Mouse (Mus musculus): ENCODE data around the gene Taldo1.

Taldo1 gene

DNA sequence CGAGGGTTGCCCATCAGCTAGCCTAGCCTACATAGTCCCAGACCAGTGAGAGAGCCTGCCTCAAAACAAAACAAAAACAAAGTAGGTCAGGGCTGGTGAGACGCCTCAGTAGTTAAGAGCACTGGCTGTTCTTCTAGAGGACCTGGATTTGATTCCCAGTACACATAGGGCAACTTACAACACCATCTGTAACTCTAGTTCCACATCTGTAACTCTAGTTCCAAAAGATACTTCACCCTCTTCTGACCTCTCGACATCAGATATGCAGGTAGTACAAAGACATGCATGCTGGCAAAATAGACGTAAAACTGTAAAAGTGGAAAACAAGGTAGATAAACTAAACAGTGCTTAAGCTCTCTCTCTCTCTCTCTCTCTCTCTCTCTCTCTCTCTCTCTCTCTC lies 31.8 kb downstream of the Taldo1 start:
- DNase-seq (ENCODE audit: low spot score in 2 of 2) = no peak

DNA sequence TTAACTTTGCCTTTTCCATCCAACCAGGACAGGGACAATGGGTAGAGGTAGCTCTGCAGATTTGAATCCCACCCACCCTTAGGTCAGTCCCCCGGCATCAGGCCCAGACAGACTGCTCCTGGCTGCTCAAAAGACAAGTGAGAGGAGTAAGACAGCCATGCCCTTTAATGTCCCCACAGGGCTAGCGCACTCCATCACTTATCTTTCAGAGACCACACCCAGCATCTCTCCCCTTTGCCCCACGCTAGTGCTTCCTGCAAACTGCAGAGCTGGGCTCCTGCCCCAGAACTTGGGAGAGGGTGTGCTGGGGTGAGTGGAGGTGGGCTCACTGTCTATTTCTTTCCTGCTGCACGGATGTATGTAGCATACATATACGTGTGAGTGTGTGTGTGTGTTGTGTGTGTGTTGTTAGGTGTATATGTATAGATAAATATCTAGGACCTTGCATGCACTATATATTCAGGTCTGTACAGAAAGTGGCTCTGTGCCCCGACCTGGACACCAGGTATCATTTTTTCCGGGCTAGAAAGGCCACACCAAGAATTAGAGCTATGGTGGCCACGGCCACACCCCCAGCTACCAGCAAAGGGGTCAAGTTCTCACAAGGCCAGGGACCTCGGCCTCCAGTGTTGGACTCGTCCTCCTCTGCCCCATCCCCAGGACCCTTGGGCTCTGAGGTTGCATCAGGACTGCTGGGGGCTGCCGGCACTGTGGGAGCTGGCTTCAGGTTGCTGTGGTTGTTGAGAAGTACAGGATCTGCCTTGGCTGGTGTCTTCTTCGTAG lies 35.1 kb downstream of the Taldo1 start:
- DNase-seq (ENCODE audit: low spot score in 2 of 2) = peak in 1 of 2 experiments; percentile 8

DNA sequence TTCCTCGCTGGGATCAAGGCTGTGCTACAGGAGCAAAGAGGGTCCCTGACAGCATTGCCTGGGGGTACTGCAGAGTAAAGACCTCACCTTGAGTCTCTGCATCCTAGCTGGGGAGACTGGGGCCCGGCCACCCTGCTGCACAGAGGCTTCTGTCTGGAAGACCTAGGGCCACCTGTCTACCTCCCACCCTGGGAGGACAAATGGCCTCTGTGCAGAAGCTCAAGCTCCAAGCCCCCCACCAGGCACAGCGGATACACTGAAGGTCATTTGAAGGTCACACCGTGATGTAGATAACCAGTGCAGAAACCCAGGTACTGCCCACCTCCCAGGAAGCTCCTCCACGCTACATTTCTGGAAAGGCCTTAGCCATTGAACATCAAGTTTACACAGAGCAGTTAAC lies 36.7 kb downstream of the Taldo1 start:
- DNase-seq (ENCODE audit: low spot score in 2 of 2) = no peak

DNA sequence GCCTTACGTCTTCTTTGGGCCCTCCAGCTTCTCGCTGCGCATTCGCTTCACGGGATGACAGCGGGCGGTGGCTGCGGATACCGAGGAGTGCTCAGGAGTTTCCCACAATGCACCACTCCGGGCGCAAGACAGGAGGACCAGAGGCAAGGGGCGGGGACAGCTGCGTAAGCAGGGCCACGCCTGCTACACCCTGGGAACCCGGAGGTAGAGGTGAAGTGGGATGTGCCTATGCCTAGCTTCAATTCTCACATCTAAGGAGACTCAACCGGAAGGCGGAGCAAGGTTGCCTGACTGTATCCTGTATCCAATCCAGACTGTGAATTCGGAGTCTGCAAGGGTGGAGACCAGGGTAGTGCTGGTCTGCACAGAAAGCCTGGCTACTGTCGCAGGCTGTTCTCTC lies 37.3 kb downstream of the Taldo1 start, which contains the start of gene Cend1:
Cend1 (minus strand) TSS at position 182 of the 400 bp plus-strand sequence.
- DNase-seq (ENCODE audit: low spot score in 2 of 2) = no peak

DNA sequence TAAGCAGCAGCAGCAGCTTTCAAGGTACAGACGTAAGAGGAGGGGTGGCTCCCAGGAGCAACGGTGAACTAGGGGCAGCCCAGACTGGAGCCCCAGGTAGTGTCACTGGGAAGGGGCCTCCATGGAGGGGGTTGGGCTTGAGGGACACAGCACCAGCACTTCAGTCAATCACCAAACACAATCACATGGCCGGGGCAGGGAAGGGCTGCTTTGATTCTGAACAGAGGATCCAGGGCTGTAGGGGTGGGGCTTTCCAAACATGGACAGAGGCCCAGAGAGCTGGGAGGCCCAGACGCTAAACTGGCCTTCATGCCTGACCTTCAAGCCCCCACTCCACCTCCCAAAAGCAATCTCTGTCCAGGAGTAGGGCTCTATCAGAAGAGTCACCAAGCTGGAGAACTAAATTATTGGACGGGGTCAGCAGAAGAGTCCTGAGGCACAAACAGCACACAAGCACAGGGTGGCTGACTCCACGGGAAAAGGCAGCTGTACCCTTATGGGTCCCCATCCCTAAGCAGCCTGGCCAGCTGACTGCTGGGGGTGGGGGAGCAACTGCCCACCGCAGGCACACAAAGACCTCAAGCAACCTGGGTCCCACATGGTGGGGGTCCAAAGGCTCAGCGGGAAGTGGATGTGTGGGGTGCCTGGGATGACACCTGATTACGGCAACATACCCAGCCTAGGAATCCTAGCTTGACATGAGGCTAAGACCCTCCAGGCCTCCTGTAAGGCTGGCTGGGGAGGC lies 38.0 kb downstream of the Taldo1 start:
- peak; percentile 5 to 15 for DNase-seq (ENCODE audit: low spot score in 2 of 2)

DNA sequence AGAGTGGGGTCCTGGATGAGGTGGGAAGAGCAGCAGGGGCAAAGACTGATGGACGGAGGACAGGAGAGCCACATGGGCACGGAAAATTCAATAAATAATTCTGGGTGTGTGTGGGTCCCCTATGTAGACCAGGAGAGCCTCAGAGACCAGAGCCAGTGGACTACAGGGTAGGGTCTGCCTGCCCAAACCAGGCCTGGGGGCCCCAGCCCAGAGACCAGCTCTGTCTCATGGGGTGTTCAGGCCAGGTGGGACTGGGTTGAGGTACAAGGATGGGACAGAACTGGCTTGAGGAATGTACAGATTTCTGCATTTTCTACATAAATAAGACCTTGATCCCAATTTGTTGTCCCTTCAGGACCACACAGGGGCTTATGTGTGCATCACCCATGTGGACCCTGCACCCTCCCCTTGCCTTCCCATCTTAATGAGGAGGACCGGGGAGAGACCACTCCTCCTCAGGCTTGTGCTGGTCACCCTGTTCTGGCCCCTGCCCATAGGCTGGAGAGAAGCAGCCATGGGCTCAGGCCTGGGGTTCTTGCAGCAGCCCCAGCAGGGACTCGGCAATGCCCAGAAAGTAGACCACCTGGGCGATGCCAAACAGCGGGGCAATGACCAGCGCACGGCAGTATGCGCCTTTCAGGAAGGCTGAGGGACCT lies 38.7 kb downstream of the Taldo1 start:
- peak in 1 of 2 experiments; percentile 13 for DNase-seq (ENCODE audit: low spot score in 2 of 2)

DNA sequence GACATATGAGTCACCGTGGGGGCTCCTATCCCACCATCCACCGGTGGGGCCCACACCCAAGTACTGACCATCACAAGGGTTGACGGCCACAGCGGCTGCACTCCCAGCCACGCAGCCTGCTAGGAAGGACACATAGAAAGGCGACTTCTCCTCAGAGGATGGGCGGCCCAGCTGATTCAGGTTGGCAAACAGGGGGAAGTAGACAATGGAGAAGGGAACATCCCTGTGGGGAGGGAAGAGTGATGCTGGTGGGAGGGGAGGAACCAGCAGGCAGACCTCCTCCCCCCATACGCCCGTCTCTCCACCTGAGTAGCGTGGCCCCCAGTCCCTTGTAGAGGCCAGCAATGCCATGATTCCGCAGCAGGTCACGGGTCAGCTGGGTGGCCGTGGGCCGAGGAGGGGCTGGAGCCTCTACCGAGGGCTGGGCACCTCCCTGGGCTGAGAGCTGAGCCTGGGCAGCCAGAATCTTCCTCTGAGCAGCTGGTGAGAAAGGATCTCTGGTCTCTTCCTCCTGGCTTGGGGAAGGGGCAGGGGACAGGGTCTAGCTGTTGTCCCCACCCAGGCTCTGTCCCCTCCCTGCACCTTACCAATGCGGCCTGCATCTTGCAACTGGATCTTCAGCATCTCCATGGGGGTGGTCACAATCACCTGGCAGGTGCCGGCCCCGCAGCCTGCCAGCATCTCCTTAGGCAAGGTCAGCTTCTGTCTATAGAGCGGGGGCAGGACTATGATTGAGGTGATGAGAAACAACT lies 39.6 kb downstream of the Taldo1 start:
- DNase-seq (ENCODE audit: low spot score in 2 of 2) = peak in 1 of 2 experiments; percentile 15

DNA sequence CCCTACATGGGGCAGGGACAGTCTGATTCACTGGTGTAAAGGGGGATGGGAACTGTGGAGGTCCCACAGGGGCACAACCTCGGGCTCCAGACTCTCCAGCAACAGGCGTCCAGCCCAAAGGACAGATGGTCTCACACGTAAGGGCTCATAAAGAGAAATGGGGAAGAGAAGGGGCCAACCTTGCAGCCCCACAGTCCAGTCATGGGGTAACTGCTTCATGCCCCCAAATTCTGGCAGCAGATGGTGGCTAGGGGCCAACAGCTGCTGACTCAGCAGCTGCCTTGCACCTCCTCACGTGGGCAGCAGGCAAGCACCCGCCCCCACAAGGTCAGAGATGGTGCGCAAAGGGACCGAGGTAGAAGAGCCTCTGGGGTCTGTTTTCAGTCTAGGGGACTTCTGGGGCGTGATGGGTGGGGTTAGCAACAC lies 40.2 kb downstream of the Taldo1 start:
- DNase-seq (ENCODE audit: low spot score in 2 of 2) = peak in 1 of 2 experiments; percentile 38

DNA sequence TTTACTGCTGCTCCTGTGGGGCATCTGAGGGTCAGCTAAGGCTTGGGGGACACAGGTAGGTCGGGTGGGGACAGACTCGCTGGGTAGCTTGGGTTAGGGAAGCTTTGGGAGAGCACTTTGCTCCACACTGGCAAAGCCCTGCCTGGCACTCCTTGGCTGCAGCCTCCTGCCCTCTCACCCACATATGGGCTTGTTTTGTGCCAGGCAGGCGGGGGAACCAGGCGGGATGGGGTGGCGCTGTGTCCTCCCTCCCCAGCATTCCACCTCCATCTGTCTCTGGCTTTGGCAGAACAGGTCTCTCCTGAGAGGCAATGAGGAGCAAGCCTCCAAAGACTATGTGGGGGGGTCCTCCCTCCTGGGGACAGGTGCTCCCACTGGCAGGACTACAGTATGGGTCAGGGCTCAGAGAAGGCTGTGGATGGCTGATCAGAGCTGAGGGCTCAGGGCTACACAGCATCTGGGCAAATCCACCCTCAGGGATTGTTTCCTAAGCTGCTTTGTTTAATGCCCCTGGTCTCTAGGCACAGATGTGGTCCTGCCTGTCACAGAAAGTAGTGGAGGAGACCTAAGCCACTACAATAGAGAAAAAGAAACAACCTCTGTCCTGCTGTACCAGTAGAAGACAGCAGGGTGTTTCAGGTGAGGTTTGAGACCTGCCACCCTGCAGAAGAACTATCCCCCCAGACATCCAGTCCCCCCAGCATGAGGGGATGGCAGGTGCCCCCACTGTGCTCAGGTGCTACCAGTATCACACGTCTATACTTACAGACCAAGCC lies 40.9 kb downstream of the Taldo1 start:
- no peak for DNase-seq (ENCODE audit: low spot score in 2 of 2)

DNA sequence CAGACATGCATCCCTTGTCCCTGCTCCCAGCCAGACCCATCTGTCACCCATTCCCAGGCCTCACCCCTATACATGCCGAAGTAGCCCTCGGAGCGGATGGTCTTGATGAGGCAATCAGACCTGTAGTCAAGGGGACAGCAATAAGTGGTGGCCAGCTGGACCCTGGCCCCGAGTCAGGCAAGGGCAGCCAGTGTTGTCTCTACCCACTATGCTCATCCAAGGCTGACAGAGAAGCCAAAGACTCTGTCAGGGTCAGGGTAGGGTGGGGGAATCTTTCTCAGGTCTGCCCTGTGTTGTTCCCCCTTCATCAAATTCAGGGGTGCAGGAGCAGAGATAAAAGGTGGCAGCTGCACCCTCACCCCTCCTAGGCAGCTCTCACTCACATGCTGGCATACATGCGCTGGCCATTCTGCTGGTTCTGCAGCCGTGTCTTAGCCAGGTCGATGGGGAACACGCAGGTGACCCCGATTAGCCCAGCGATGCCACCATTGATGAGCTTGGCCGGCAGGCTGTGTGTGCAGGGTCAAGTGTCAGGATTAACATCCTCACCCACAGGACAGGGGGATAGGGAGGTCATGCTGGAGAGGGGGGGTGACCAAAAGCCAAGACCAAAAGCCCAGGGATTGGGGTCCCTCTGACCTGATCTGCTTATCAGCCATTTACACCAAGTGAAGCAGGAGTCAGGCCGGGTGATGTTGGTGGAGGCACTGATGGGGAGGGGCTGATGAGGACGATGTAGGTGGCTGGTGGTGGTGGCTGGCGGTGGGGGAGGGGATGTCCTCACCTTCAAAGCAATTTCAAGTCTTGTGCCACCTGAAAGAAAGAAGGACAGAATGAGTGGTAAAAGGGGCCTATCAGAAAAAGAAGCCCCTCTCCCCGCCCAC lies 41.8 kb downstream of the Taldo1 start:
- DNase-seq (ENCODE audit: low spot score in 2 of 2) = peak in 1 of 2 experiments; percentile 24

DNA sequence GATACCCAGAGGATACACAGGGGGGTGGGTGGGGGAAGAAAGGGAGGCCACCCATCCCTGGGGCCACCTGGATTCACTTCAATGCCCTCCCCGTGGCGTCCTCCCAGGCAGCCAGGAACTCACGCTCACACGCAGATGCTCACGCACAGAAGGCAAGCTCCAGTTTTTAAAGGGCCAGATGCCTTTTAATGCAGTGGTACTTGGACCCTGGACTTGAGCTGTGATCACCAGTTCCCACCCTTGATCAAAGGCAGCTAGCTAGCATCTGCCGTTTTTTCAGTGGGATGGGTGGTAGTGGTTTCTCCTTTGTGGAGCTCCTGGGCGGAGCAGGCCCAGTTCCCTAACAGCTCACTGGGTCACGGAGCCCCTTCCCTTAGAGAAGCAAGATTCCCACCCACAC lies 42.5 kb downstream of the Taldo1 start:
- DNase-seq (ENCODE audit: low spot score in 2 of 2) = peak in 1 of 2 experiments; percentile 37

DNA sequence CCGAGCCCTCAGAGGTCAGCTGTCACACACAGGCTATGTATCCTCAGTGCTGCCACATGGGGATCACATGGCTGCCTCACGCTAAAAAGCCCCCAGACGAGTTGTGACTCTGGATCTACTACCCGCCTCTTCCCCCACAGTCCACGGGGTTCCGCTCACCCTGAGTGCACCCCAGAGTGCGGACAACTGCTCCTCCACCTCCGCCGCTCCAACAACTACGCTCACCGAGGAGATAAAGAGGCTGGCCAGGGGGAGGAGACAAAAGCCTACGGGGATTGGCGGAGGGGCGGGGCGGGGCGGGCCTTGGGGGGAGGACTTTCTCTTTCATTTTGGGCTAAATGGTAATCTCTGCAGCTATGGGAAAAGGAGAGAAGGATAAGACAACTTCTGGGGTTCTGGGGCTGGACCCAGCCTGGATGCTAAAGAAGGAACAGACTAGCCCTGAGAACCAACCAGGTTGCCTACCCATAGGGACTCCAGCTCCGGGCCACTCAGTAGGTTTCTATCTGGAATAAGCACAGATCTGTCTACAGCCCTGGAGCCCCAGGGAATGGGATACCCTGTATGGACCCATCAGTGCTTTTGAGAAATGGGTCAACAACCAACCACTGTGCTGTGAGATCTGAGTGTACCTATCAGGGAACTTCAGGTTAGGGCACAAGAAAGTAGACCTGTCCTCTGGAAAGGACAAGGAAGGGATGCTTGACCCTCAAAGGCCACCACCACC lies 43.3 kb downstream of the Taldo1 start:
- peak; percentile 52 to 77 for DNase-seq (ENCODE audit: low spot score in 2 of 2)

DNA sequence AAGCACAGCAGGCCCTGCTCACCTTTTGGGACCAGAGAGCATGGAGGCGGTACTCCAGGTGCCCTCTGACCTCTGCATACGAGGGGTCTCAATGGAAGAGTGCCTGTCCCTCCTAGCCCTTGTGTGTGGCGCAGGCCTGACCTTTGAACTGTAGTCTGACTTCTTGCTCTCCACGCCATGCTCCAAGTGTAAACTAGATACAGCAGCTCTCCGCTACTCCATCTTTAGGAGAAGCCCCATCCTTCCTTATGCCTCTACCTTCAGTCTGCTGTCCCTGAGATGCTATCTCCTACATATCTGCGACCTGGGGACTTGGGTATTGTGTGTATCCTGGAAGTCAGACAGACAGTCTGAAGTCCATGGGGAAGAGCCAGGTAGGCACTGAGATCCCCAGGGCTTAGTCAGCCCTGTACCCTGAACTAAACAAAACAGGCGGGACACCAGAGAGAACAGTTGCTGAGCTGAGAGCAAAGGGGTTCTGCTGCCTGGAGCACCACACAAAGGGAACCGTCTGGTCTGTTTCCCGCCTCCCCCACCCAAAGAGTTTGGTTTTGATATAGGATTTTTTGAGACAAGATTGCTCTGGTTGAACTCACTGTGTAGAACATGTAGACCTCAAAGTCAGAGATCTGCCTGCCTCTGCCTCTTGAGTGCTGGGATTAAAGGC lies 44.0 kb downstream of the Taldo1 start:
- peak in 1 of 2 experiments; percentile 18 for DNase-seq (ENCODE audit: low spot score in 2 of 2)

DNA sequence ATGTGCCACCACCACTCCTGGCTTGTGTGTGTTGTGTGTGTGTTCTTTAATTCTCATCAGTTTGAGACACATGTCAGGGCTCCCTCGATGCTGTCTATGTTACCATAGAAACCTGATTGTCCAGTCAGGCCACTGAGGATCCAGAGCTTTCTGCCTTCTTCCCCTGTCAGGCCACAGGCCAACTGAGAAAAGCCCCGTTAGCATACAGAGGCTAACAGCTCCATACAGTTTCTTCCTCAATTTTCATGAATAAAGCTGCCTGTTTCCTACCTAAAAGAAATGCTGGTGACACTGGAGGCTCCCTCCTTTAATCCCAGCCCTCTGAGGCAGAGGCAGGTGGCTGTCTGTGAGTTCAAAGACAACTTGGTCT lies 44.5 kb downstream of the Taldo1 start:
- peak in 1 of 2 experiments; percentile 14 for DNase-seq (ENCODE audit: low spot score in 2 of 2)

DNA sequence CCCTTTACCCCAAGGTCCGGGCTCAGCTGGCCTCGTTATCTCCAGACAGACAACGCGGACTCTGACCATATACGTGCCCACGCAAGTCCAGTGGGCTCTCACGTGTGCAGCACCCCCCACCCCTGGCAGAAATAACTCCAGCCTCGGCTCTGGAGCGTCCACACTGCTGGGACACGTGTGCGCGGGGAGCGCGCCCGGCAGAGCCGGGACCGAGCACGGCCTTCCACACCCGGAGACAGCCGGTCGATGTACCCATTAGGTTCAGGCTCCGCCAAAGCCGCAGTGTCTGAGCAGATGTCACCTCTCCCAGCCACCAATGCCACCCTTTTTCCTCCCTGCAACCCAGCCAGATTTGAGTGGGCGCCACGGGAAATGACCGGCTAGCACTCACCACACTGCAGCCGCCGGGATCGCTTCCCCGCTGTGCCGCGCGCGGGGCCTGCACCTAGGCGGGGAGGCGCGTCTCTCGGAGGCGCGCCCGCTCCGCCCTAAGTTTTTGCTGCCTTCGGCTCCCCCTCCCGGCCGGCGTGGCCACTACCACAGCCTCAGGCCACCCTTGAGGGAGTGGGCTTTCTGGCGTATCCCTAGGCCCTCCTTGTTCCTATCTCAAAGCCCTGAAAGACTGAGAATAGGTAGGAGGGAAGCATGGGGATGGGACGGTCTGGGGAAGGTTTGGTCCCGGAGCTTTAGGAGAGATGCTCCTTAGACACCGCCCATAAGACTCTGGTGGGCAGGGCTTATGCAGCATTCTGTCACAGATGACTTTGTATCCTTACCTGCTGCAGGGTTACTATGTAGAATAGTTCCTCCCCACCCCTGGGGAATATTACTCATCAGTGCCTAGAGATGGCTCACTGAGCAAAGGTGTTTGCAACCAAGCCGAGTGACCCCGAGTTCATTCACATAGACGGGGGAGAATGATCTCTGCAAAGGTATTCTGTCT lies 45.5 kb downstream of the Taldo1 start, which contains the start of gene Slc25a22:
Slc25a22 (minus strand) TSS at position 715 of the 943 bp plus-strand sequence.
- DNase-seq (ENCODE audit: low spot score in 2 of 2) = peak; percentile 83 to 89

DNA sequence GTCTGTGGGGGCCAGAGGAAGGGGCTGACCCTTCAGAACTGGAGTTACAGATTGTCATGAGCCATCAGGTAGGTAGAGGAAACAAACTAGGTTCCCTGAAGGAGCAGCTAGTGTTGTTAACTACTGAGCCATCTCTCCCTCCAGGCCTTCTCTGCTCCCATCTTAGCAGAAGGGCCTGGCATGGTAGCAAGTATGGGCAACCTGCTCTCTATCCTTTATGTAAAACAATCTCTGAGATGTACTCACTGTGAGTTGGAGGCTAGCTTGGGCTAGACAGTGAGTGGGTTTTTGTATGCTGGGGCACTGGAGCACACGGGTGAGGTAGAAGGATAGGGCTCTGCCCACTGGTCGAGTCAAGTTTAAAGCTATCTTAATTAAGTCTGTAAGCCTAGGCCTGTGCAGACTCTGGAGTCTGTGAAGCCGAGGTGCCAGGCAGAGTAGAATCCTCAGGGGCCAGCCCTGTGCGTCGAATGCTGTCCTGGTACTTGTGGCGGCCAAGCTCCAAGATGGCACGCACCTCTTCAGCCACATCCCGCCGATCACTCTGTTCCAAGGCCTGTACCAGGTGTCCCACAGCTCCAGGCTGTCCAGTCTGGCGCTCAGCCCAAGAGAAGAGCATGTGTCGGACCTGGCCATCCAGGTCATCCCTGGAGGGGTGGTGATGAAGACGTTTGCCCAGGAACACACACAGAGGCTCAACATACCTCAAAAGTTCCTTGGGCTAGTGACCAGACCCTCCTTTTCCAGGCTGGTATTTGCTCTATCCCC lies 46.4 kb downstream of the Taldo1 start:
- peak in 1 of 2 experiments; percentile 29 for DNase-seq (ENCODE audit: low spot score in 2 of 2)

All from spleen, postnatal 10 days (tissue).